Mouse (Mus musculus): ENCODE data around the gene Olfr73. TPM values are rescaled to one million over a fixed set of nuclear protein-coding genes. Genes with fewer than 3 reads are reported as not detected.
"Not testable (repeated sequence)": the region's sequence is repeated elsewhere in the genome, so short reads cannot be mapped to it uniquely, and the experiment has no call there.

Olfr73 gene
- not detected for total RNA-seq (2021)

- DNase-seq, result no peak
Observed at GRCm38 (mm10) chr2:88037599-88037998, at the start of gene Olfr73. Olfr73 (minus strand) TSS chr2:88037699.

DNA sequence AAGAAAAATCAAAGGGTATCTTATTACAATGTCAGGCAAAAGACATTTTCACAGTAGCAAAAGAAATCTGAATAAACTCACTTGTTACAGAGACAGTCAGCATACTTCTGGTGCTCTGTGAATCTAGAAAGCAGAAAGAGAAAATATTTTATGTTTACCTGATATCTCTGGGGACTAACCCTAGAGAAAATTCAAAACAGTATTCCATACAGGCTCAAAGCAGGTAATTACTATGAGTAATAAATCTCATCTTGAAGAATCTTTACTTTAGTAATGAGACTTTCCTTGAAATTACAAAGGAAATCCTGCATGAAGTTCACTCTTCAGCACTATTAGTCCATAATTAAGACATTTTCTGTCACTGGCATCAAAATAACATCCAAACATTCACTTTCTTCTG lies 34.2 kb upstream of the Olfr73 start, which contains the start of gene Olfr1163:
Gene Olfr1163 (minus strand): TSS at position 101 of the 400 bp plus-strand sequence.
- DNase-seq, result no peak

DNA sequence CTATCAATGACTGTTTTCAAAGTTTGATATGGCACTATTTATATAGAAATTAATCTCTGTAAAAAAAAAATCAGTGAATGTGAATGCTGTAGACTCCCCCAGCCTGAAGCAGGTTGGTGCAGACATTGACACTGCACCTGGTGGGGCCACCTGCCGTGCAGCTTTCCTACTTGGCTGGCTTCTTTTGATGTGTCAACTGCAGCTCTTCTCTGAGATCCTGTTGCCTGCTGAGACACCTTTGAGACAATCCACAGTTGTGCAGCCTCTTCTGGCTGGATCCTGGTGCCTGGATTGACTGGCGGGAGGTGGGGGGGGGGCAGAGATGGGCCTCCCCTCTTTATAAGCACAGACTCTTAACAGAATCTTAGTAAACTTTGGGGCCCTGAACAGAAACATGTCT lies 26.1 kb upstream of the Olfr73 start:
- no peak for DNase-seq

GRCm38 (mm10) chr2:88051029-88051428 lies 13.5 kb upstream of the Olfr73 start, which contains the start of gene Olfr1162:
Olfr1162 (minus strand) TSS chr2:88051129.
- DNase-seq, result no peak

GRCm38 (mm10) chr2:88022474-88022873 lies 15.0 kb downstream of the Olfr73 start, which contains the start of gene Olfr1161:
Olfr1161 (plus strand) TSS chr2:88022774.
- not testable (repeated sequence) for DNase-seq

- DNase-seq, result no peak
Observed at GRCm38 (mm10) chr2:88007515-88008318, 29.8 kb downstream of the Olfr73 start, which contains the start of gene Olfr1160. Olfr1160 (minus strand) TSS chr2:88008268.

DNA sequence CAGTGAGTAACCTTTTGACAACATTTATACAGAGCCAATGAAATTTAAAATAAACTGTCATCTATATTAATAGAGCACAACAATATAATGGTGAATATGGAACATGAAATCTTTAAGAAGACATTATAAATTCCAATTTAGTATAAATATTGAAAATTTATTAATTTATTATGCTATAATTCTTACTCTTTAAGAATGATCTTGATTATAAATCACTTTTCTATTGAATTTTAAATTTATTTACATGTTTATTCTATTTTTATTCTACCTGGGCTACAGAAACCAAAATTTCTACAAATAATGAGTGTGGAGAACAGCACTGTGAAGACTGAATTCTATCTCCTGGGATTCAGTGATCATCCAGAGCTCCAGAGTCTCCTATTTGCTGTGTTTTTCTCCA lies 47.7 kb downstream of the Olfr73 start, which contains the start of gene Olfr1158:
Gene Olfr1158 (plus strand): TSS at position 301 of the 400 bp plus-strand sequence.
- no peak for DNase-seq

Other genes starting within 250 kb of the Olfr73 start
- not detected for gene Olfr1143, start 237.1 kb downstream of the Olfr73 start, total RNA-seq (2021)
- not detected for gene Olfr1145, start 227.9 kb downstream of the Olfr73 start, total RNA-seq (2021)
- gene Olfr1148, start 207.2 kb downstream of the Olfr73 start, total RNA-seq (2021), result not detected
- not detected for gene Olfr1150-ps1, start 193.7 kb downstream of the Olfr73 start, total RNA-seq (2021)
- not detected for gene Olfr1151, start 181.8 kb downstream of the Olfr73 start, total RNA-seq (2021)
- gene Olfr1152, start 171.2 kb downstream of the Olfr73 start, total RNA-seq (2021), result not detected
- not detected for gene Olfr1153, start 142.7 kb downstream of the Olfr73 start, total RNA-seq (2021)
- gene Olfr1154, start 132.5 kb downstream of the Olfr73 start, total RNA-seq (2021), result not detected
- not detected for gene Olfr1155, start 92.6 kb downstream of the Olfr73 start, total RNA-seq (2021)
- gene Olfr1156, start 84.6 kb downstream of the Olfr73 start, total RNA-seq (2021), result under 1 TPM in 1 of 2 experiments, not detected in 1; 0.10 TPM
- not detected for gene Olfr1157, start 69.4 kb downstream of the Olfr73 start, total RNA-seq (2021)
- gene Olfr74, start 63.0 kb downstream of the Olfr73 start, total RNA-seq (2021), result not detected
- gene Olfr1158, start 47.6 kb downstream of the Olfr73 start, total RNA-seq (2021), result not detected
- gene Olfr1160, start 29.4 kb downstream of the Olfr73 start, total RNA-seq (2021), result not detected
- gene Olfr1161, start 14.9 kb downstream of the Olfr73 start, total RNA-seq (2021), result not detected
- gene Olfr1162, start 13.4 kb upstream of the Olfr73 start, total RNA-seq (2021), result not detected
- gene Olfr1163, start 34.1 kb upstream of the Olfr73 start, total RNA-seq (2021), result not detected
- gene Olfr1164, start 56.3 kb upstream of the Olfr73 start, total RNA-seq (2021), result not detected
- gene Olfr1166, start 90.6 kb upstream of the Olfr73 start, total RNA-seq (2021), result not detected
- not detected for gene Olfr1167, start 117.5 kb upstream of the Olfr73 start, total RNA-seq (2021)
- gene Olfr1168, start 144.2 kb upstream of the Olfr73 start, total RNA-seq (2021), result not detected
- gene Olfr1170, start 190.6 kb upstream of the Olfr73 start, total RNA-seq (2021), result not detected
- not detected for gene Olfr1173, start 242.2 kb upstream of the Olfr73 start, total RNA-seq (2021)